Mouse (Mus musculus): ENCODE measurements around the gene Hnrnpm. TPM values are rescaled to one million over a fixed set of nuclear protein-coding genes. Genes with fewer than 3 reads are reported as not detected.

The Hnrnpm gene
- total RNA-seq, 2 experiments from 2014 or later = 265 to 391 TPM

GRCm38 (mm10) chr17:33600831-33601230 lies 85.8 kb downstream of the Hnrnpm start:
- ATAC-seq (ENCODE audit: poor library complexity, severe bottlenecking) = no peak

DNA sequence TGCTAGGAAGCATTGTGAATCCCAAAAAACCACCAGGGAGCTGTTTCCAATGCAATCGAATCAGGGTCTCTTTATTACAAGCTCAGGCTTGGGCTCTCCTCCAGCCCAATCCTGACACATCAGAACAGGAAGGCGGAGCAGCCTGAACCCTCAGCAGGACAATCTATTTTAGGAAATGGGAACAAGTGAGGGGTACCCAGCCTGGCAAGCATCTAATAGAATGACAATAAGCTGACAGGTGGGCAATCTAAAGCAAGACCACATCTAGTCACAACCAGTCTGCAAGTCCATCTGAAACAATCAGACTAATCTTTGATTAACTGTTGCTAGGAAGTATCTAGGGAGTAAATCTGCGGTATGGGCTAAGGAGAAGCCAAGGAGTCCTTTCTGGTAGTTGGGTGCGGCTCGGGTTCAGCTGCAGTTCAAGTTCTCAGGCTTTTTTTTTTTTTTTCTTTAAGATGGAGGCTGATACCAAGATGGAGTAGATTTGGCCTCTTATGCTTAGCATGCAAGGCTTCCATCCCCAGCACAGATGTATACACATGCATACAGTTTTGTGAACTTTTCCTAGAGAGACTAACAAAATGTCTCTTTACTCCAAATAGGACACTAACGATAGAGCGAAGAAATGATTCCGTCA lies 86.7 kb downstream of the Hnrnpm start:
- ATAC-seq (ENCODE audit: poor library complexity, severe bottlenecking) = no peak

DNA sequence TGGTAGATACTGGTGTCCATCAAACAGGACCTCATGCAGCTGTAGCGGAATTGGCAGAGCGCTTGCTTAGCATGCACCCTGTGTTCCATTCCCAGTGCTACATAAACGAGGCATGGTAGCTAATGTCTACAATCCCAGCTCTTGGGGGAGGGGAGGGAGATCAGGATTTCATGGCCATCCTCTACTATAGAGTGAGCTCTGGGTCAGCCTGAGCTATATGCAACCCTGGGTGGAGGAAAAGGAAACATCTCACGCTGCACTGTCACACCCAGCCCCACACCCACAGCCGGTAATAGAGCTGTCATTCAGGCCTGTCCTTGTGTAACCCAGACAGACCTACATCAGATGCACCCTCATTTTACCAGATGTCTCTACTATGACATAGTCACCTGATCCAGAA lies 88.2 kb downstream of the Hnrnpm start:
- ATAC-seq (ENCODE audit: poor library complexity, severe bottlenecking) = 0 out of 2 replicates have a peak, but pooled peaks have one; percentile 15

GRCm38 (mm10) chr17:33597271-33597670 lies 89.4 kb downstream of the Hnrnpm start:
- no peak for ATAC-seq (ENCODE audit: poor library complexity, severe bottlenecking)

Other genes starting within 250 kb of the Hnrnpm start
- gene Adamts10, start 162.7 kb downstream of the Hnrnpm start, total RNA-seq (2015) = 27.5 and 28.6 TPM in 2 replicates
- gene Adamts10, start 162.7 kb downstream of the Hnrnpm start, total RNA-seq (2017) = 39.7 and 41.6 TPM in 2 replicates
- gene Myo1f, start 131.2 kb downstream of the Hnrnpm start, total RNA-seq (2015) = 151 and 157 TPM in 2 replicates
- 380 and 381 TPM in 2 replicates for gene Myo1f, start 131.2 kb downstream of the Hnrnpm start, total RNA-seq (2017)
- 63.1 and 65.6 TPM in 2 replicates for gene Zfp414, start 57.8 kb downstream of the Hnrnpm start, total RNA-seq (2015)
- gene Zfp414, start 57.8 kb downstream of the Hnrnpm start, total RNA-seq (2017) = 29.2 and 29.4 TPM in 2 replicates
- gene Pram1, start 48.8 kb downstream of the Hnrnpm start, total RNA-seq (2015) = 111 and 127 TPM in 2 replicates
- 29.6 and 34.3 TPM in 2 replicates for gene Pram1, start 48.8 kb downstream of the Hnrnpm start, total RNA-seq (2017)
- 51.4 and 64.2 TPM in 2 replicates for gene March2, start 31.8 kb upstream of the Hnrnpm start, total RNA-seq (2015)
- gene March2, start 31.8 kb upstream of the Hnrnpm start, total RNA-seq (2017) = 42.7 and 46.6 TPM in 2 replicates
- 94.0 and 104 TPM in 2 replicates for gene Rab11b, start 73.7 kb upstream of the Hnrnpm start, total RNA-seq (2015)
- gene Rab11b, start 73.7 kb upstream of the Hnrnpm start, total RNA-seq (2017) = 26.7 and 41.1 TPM in 2 replicates
- 0.59 and 0.80 TPM in 2 replicates for gene Angptl4, start 95.0 kb upstream of the Hnrnpm start, total RNA-seq (2015)
- gene Angptl4, start 95.0 kb upstream of the Hnrnpm start, total RNA-seq (2017) = 0.33 and 0.73 TPM in 2 replicates
- gene Kank3, start 123.7 kb upstream of the Hnrnpm start, total RNA-seq (2015) = 12.3 and 16.2 TPM in 2 replicates
- gene Kank3, start 123.7 kb upstream of the Hnrnpm start, total RNA-seq (2017) = 13.5 and 14.8 TPM in 2 replicates
- 875 and 928 TPM in 2 replicates for gene Rps28, start 137.7 kb upstream of the Hnrnpm start, total RNA-seq (2015)
- gene Rps28, start 137.7 kb upstream of the Hnrnpm start, total RNA-seq (2017) = 2,242 and 2,459 TPM in 2 replicates
- 150 and 160 TPM in 2 replicates for gene Ndufa7, start 137.7 kb upstream of the Hnrnpm start, total RNA-seq (2015)
- gene Ndufa7, start 137.7 kb upstream of the Hnrnpm start, total RNA-seq (2017) = 110 and 139 TPM in 2 replicates
- 2.5 and 4.0 TPM in 2 replicates for gene Cd320, start 156.2 kb upstream of the Hnrnpm start, total RNA-seq (2015)
- 0.85 and 1.5 TPM in 2 replicates for gene Cd320, start 156.2 kb upstream of the Hnrnpm start, total RNA-seq (2017)
- gene Gm7029, start 187.0 kb upstream of the Hnrnpm start, total RNA-seq (2015) = not detected in 2 replicates
- not detected in 2 replicates for gene Gm7029, start 187.0 kb upstream of the Hnrnpm start, total RNA-seq (2017)
- gene Kifc1, start 203.8 kb upstream of the Hnrnpm start, total RNA-seq (2015) = 9.0 and 12.9 TPM in 2 replicates
- gene Kifc1, start 203.8 kb upstream of the Hnrnpm start, total RNA-seq (2017) = 40.1 and 41.3 TPM in 2 replicates
- gene Platr17, start 218.3 kb upstream of the Hnrnpm start, total RNA-seq (2015) = 4.9 and 9.8 TPM in 2 replicates
- 2.6 and 5.9 TPM in 2 replicates for gene Platr17, start 218.3 kb upstream of the Hnrnpm start, total RNA-seq (2017)
- 42.1 and 49.7 TPM in 2 replicates for gene Daxx, start 222.6 kb upstream of the Hnrnpm start, total RNA-seq (2015)
- 39.3 and 63.3 TPM in 2 replicates for gene Daxx, start 222.6 kb upstream of the Hnrnpm start, total RNA-seq (2017)
- gene Tapbp, start 229.0 kb upstream of the Hnrnpm start, total RNA-seq (2015) = 99.7 and 105 TPM in 2 replicates
- gene Tapbp, start 229.0 kb upstream of the Hnrnpm start, total RNA-seq (2017) = 88.9 and 93.3 TPM in 2 replicates
- gene Zbtb22, start 229.0 kb upstream of the Hnrnpm start, total RNA-seq (2015) = 13.7 and 14.0 TPM in 2 replicates
- 22.0 and 25.8 TPM in 2 replicates for gene Zbtb22, start 229.0 kb upstream of the Hnrnpm start, total RNA-seq (2017)
- 33.6 and 38.2 TPM in 2 replicates for gene Rgl2, start 242.7 kb upstream of the Hnrnpm start, total RNA-seq (2015)
- 51.8 and 58.3 TPM in 2 replicates for gene Rgl2, start 242.7 kb upstream of the Hnrnpm start, total RNA-seq (2017)